Mouse (Mus musculus) bone marrow, adult 2 months (tissue): Measurements from ENCODE around the gene Rrp1b.

ENCODE experiments used
- CTCF ChIP-seq: fragments of 200-500 bp; IDR thresholded peaks from 2 replicates; pipeline ENCODE4 v1.5.1; 2011; ENCODE audit warnings: low read length, control low read depth; ENCODE audit not compliant: control insufficient read depth, insufficient read depth
- POLR2A ChIP-seq: fragments of 200-500 bp; IDR thresholded peaks from 2 replicates; pipeline ENCODE4 v1.6.1; 2011; ENCODE audit warnings: low read depth, mild to moderate bottlenecking, control low read depth, low read length, borderline replicate concordance; ENCODE audit not compliant: control insufficient read depth

DNA sequence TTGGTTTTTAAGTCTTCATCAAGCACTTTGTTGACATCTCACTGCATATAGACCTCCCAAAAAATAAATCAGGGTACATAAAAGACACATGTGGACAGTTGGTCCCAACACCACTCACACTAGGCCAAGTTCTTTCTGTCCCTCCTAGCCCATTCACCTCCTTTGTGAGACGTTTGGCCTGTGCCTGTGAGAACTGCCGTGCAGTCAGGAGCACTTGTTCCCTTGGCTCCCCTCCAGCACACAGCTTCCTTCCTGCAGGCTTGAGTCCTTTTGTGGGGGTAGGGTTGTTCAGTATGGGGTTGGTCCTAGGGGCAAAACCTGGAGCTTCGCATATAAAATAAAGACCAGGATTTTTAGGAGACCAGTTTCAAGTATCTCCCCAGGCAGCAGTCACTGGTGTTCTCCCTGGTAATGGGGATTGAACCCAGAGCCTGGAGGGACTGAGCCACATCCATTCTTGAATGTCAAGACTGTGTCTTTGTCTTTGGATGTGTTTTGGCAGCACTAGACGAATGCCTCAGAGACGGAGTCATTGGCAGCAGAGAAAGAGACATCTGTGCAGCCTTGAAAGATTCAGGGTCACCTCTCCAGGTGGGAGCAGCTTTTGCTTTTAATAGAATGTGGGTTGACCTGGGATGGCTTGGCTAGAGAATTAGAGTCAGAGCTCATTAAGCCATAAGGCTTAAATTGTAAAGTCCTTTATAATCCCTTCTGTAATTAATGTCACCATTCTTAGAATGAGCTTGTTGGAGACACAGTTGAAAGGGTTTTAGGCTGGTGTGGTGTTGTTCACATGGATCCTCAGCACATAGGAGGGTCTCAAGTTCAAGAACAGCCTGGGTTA, 16.6 kb downstream of the Rrp1b start:
- TF ChIP-seq CTCF = no peak
- no peak for TF ChIP-seq POLR2A
